Mouse (Mus musculus) ES-E14 (cell line): ENCODE data around the gene Nicn1. TPM values are rescaled to one million over a fixed set of nuclear protein-coding genes. Genes with fewer than 3 reads are reported as not detected.

Experiments used
- DNase-seq: peaks from one replicate; pipeline ENCODE4 v3.0.0-alpha.2; 2013; ENCODE audit warnings: low read depth, low spot score
- H3K27ac ChIP-seq: 2 replicates; pipeline ENCODE4 v1.5.1; 2012; ENCODE audit warnings: low read depth, mild to moderate bottlenecking, low read length, moderate library complexity, mixed read lengths; ENCODE audit not compliant: poor library complexity, insufficient read depth, severe bottlenecking
- H3K36me3 ChIP-seq: 2 replicates; pipeline ENCODE4 v1.6.1; 2012; ENCODE audit warnings: mild to moderate bottlenecking, low read length, moderate library complexity, mixed read lengths; ENCODE audit not compliant: control insufficient read depth, poor library complexity, insufficient read depth, severe bottlenecking
- H3K4me1 ChIP-seq, 2 experiments: fragments of 150-350 bp in 1 of 2; sonication (generic) in 1 of 2; 2 replicates each; pipeline ENCODE4 v1.6.1; 2012; ENCODE audit warnings: low read length in 2 of 2, mild to moderate bottlenecking in 1 of 2, mixed read lengths in 1 of 2; ENCODE audit not compliant: control insufficient read depth in 2 of 2, insufficient read depth in 2 of 2, poor library complexity in 1 of 2
- H3K4me3 ChIP-seq, 2 experiments: fragments of 150-350 bp in 1 of 2; sonication (generic) in 1 of 2; 2 replicates each; pipeline ENCODE4 v1.5.1; 2012; ENCODE audit warnings: low read length in 2 of 2, low read depth in 1 of 2, mild to moderate bottlenecking in 1 of 2, mixed read lengths in 1 of 2; ENCODE audit not compliant: insufficient read depth in 1 of 2, poor library complexity in 1 of 2, severe bottlenecking in 1 of 2
- H3K9ac ChIP-seq: 2 replicates; pipeline ENCODE4 v1.6.1; 2012; ENCODE audit warnings: low read depth, mild to moderate bottlenecking, low read length, mixed read lengths; ENCODE audit not compliant: poor library complexity, insufficient read depth, severe bottlenecking
- H3K9me3 ChIP-seq: fragments of 150-350 bp; sonication (generic); 2 replicates; pipeline ENCODE4 v1.6.1; 2012; ENCODE audit warnings: low read depth, mild to moderate bottlenecking, low read length; ENCODE audit not compliant: control insufficient read depth, insufficient read depth
- CHD2 ChIP-seq: IDR thresholded peaks from 2 replicates; pipeline ENCODE4 v1.6.1; 2014; ENCODE audit warnings: mild to moderate bottlenecking, low read depth, low read length, inconsistent platforms
- HCFC1 ChIP-seq: IDR thresholded peaks from 2 replicates; pipeline ENCODE4 v1.6.1; 2012; ENCODE audit warnings: low read length, inconsistent platforms, borderline replicate concordance; ENCODE audit not compliant: insufficient read depth
- MAFK ChIP-seq: IDR thresholded peaks from 2 replicates; pipeline ENCODE4 v1.6.1; 2014; ENCODE audit warnings: mild to moderate bottlenecking, low read depth, low read length, inconsistent platforms; ENCODE audit not compliant: insufficient read depth
- ZC3H11A ChIP-seq: IDR thresholded peaks from 2 replicates; pipeline ENCODE4 v1.6.1; 2012; ENCODE audit warnings: low read depth, mild to moderate bottlenecking, inconsistent platforms, low read length, borderline replicate concordance
- ZNF384 ChIP-seq: IDR thresholded peaks from 2 replicates; pipeline ENCODE4 v1.6.1; 2012; ENCODE audit warnings: low read depth, low read length, inconsistent platforms
- in situ Hi-C, 2 experiments: fragments of 600-800 bp; cut with MboI; formaldehyde crosslinking; loops; one replicate each; pipeline ENCODE4 v1.15.1; 2025; ENCODE audit warnings: low sequenced_read_pairs in 2 of 2, inconsistent platforms in 1 of 2; ENCODE audit not compliant: unreplicated experiment in 2 of 2
- total RNA-seq: library from RNA; depleted of rRNA; stranded (reverse); fragments of 300-350 nt; gene quantifications from 2 replicates; pipeline ENCODE4 v1.2.3, GENCODE M21; 2012

Gene Nicn1
- total RNA-seq, 1 experiment = 9.2 TPM

DNA sequence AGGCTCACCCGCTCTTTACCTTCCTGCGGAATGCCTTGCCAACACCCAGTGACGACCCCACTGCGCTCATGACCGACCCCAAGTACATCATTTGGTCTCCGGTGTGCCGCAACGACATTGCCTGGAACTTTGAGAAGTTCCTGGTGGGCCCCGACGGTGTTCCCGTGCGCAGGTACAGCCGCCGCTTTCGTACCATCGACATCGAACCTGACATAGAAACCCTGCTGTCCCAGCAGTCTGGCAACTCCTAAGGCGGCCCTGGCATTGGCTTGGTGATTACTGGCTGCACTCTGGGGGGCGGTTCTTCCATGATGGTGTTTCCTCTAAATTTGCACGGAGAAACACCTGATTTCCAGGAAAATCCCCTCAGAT lies 49.6 kb downstream of the Nicn1 start:
- TF ChIP-seq ZC3H11A (no peak), ZNF384 (no peak)
- Histone ChIP-seq H3K36me3 (peaks cover 18% of the 10 kb centered on the region), H3K4me1 (peaks cover 0 to 2% of the 10 kb centered on the region in 2 experiments; a peak in 1 of 4 replicates), H3K4me3 (peak overlapping the region; percentile 86 to 95), H3K27ac (peak overlapping the region; percentile 90; the same call in 1 of the 2 replicates), H3K9me3 (no peaks in the 10 kb centered on the region), H3K9ac (peak overlapping the region; percentile 92)
- no peak for DNase-seq
- in situ Hi-C loops = no loop called here

DNA sequence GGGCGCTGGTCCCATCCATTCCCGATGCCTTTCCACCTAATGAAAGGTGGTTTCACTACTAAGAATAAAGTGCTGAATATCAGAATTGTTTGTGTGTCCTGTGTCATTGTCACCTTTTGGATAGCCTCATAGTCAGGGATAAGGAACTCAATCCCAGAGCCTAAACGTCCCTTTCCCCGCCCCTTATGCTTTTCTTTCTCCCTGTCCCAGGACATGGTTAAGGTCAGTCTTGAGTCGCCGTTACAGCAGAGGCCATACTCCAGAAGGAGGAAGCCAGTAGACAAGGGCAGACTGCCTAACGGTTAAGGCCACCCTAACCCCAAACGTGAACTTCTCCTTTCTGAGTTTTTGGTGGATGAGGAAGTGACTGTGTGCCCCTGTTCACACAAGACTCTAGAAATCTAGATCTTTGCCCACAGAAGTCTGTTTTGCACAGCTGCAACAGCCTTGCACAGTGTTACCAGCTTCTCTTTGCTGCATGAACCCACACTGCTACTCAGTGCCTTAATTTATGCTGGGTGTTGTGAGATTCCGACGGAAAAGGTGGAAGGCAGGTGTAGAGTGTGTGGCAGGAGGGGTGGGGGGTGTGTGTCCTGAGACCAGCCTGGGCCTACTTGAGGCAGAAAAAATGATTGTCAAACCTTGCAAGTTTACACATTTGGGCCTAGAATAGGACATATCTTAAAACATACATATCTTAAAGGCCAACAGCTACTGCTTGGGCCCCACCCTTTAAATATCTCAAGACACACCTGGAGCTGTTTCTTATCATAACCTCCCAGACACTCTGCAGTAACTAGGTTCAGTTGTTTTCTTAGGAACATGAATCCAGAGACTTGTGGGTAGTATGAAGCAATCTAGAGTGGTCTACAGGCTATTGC lies 50.3 kb downstream of the Nicn1 start:
- H3K9ac ChIP-seq = peak overlapping the region; percentile 92
- H3K4me1 ChIP-seq = peaks cover 0 to 4% of the 10 kb centered on the region in 2 experiments; a peak in 2 of 4 replicates
- H3K27ac ChIP-seq = no peak overlapping the region
- H3K36me3 ChIP-seq = peaks cover 13% of the 10 kb centered on the region
- peak overlapping the region; percentile 86 to 95 for H3K4me3 ChIP-seq
- no peaks in the 10 kb centered on the region for H3K9me3 ChIP-seq
- in situ Hi-C loops = no loop called here
- DNase-seq = no peak
- TF ChIP-seq ZNF384 (no peak), ZC3H11A (no peak), HCFC1 (no peak)

DNA sequence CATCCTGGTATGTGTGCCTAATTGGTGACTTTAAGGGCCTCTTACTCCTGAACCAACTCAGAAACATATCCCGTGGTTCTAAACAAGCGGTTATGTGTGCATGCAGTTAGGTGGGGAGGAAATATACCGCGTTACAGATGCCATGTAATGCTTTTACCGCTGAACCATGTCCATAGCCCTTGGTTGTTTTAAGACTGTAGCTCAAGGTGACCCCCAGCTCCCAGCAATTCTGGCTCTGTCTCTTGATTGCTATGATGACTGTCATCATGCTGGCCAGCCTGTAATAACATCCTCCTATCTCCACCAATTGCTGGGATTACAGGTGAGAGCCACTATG lies 50.9 kb downstream of the Nicn1 start:
- no peak for DNase-seq
- peaks cover 10% of the 10 kb centered on the region for H3K36me3 ChIP-seq
- H3K9me3 ChIP-seq = no peaks in the 10 kb centered on the region
- in situ Hi-C loops = no loop called here
- H3K4me3 ChIP-seq = no peak overlapping the region
- no peak overlapping the region for H3K27ac ChIP-seq
- no peak overlapping the region for H3K9ac ChIP-seq
- TF ChIP-seq HCFC1 = no peak
- TF ChIP-seq ZNF384 = no peak
- TF ChIP-seq ZC3H11A = no peak
- no peak for TF ChIP-seq MAFK
- TF ChIP-seq CHD2 = no peak
- H3K4me1 ChIP-seq = peaks cover 3 to 6% of the 10 kb centered on the region in 2 experiments; a peak in 3 of 4 replicates

DNA sequence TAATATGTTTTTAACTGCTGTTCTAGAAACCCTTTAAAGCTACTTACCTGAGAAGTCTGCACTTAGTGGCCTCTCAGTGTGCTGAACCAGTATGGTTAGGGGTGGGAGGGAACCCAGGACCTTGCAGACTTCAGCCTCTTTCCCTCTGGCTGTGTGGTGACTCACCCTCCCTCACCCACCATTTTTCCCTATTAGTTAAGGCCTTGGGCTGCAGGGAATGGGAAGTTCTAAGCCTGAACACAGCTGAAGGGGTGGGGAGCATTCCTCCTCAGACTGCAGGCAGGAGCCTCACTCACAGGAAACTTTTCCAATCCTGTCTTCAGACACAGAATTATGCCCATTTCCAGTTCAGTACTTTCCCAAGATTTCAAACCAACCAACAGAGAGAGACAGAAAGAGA lies 51.6 kb downstream of the Nicn1 start:
- H3K9me3 ChIP-seq = no peaks in the 10 kb centered on the region
- H3K4me1 ChIP-seq = peaks cover 3 to 6% of the 10 kb centered on the region in 2 experiments; a peak in 3 of 4 replicates
- in situ Hi-C loops = no loop called here
- peaks cover 8% of the 10 kb centered on the region; the same call in 1 of the 2 replicates for H3K36me3 ChIP-seq
- H3K27ac ChIP-seq = peak overlapping the region; percentile 47; the same call in 1 of the 2 replicates
- H3K9ac ChIP-seq = no peak overlapping the region; the same call in 1 of the 2 replicates
- no peak for DNase-seq
- no peak for TF ChIP-seq HCFC1
- no peak for TF ChIP-seq MAFK
- no peak for TF ChIP-seq CHD2
- no peak for TF ChIP-seq ZNF384
- no peak for TF ChIP-seq ZC3H11A
- no peak overlapping the region for H3K4me3 ChIP-seq
